Mouse (Mus musculus) kidney, adult 2 months (tissue): ENCODE results near the gene Abca7. TPM values are rescaled to one million over a fixed set of nuclear protein-coding genes. Genes with fewer than 3 reads are reported as not detected.
"Not testable (repeated sequence)": the region's sequence is repeated elsewhere in the genome, so short reads cannot be mapped to it uniquely, and the experiment has no call there.

Experiments used
- DNase-seq: peaks from one replicate; pipeline ENCODE4 v3.0.0; 2021
- H3K27ac ChIP-seq: fragments of 200-500 bp; 2 replicates; pipeline ENCODE4 v1.5.1; 2012; ENCODE audit warnings: low read depth, low read length, control low read depth, inconsistent platforms; ENCODE audit not compliant: insufficient read depth
- H3K27me3 ChIP-seq: fragments of 200-500 bp; replicated peaks from 2 replicates; pipeline ENCODE4 v1.6.1; 2012; ENCODE audit warnings: mild to moderate bottlenecking, moderate library complexity, low read length, inconsistent platforms; ENCODE audit not compliant: control insufficient read depth, insufficient read depth
- H3K36me3 ChIP-seq: fragments of 200-500 bp; 2 replicates; pipeline ENCODE4 v1.6.1; 2012; ENCODE audit warnings: mild to moderate bottlenecking, moderate library complexity, low read length, inconsistent platforms; ENCODE audit not compliant: control insufficient read depth, insufficient read depth
- H3K4me1 ChIP-seq: fragments of 200-500 bp; 2 replicates; pipeline ENCODE4 v1.6.1; 2011; ENCODE audit warnings: low read length; ENCODE audit not compliant: control insufficient read depth, insufficient read depth
- H3K4me3 ChIP-seq: fragments of 200-500 bp; 2 replicates; pipeline ENCODE4 v1.5.1; 2011; ENCODE audit warnings: mild to moderate bottlenecking, low read depth, low read length, control low read depth; ENCODE audit not compliant: insufficient read depth
- CTCF ChIP-seq: fragments of 200-500 bp; conservative IDR thresholded peaks from 2 replicates; pipeline ENCODE4 v1.5.1; 2011; ENCODE audit warnings: low read depth, mild to moderate bottlenecking, control low read depth, low read length, moderate library complexity, mixed read lengths; ENCODE audit not compliant: insufficient read depth, insufficient read length
- POLR2A ChIP-seq: fragments of 200-500 bp; IDR thresholded peaks from one replicate; pipeline ENCODE4 v1.6.1; 2011; ENCODE audit warnings: low read depth, low read length, control low read depth
- WGBS: fragments of 180-500 bp; shearing (Covaris S2); methylation state at CpG from one replicate; pipeline ENCODE4 v1.1.7; 2018; 5-methylcytosine and 5-hydroxymethylcytosine counted together
- polyA plus RNA-seq: library from polyadenylated mRNA; depleted of rRNA; stranded (reverse); fragments of >200 nt; gene quantifications from 2 replicates; pipeline ENCODE4 v1.2.3, GENCODE M21; 2012

Gene Abca7
- polyA plus RNA-seq, 1 experiment: 10.6 TPM

- DNase-seq: peak; percentile 60
- no peak overlapping the region for H3K4me3 ChIP-seq
- no peaks in the 10 kb centered on the region for H3K27me3 ChIP-seq
- peaks cover 10% of the 10 kb centered on the region; the same call in 1 of the 2 replicates for H3K4me1 ChIP-seq
- WGBS: 77% methylated on average over 8 of the region's 8 CpGs
- H3K36me3 ChIP-seq: no peaks in the 10 kb centered on the region; the same call in 1 of the 2 replicates
- no peak overlapping the region for H3K27ac ChIP-seq
- TF ChIP-seq POLR2A (peak; percentile 5), CTCF (no peak)
Observed at GRCm38 (mm10) chr10:80035148-80035547, 38.9 kb downstream of the Abca7 start.

- 84% methylated on average over 5 of the region's 5 CpGs for WGBS
- Histone ChIP-seq H3K4me1 (peaks cover 10% of the 10 kb centered on the region; the same call in 1 of the 2 replicates), H3K4me3 (no peak overlapping the region), H3K27ac (no peak overlapping the region), H3K27me3 (no peaks in the 10 kb centered on the region), H3K36me3 (no peaks in the 10 kb centered on the region; the same call in 1 of the 2 replicates)
- TF ChIP-seq POLR2A: no peak
- TF ChIP-seq CTCF: no peak
- DNase-seq: no peak
Observed at GRCm38 (mm10) chr10:80035686-80036085, 39.4 kb downstream of the Abca7 start.

GRCm38 (mm10) chr10:80036832-80037231, 40.5 kb downstream of the Abca7 start:
- 80% methylated on average over 13 of the region's 13 CpGs for WGBS
- Histone ChIP-seq H3K27ac (no peak overlapping the region), H3K4me1 (peaks cover 10% of the 10 kb centered on the region; the same call in 1 of the 2 replicates), H3K36me3 (no peaks in the 10 kb centered on the region; the same call in 1 of the 2 replicates), H3K4me3 (no peak overlapping the region), H3K27me3 (no peaks in the 10 kb centered on the region)
- no peak for TF ChIP-seq CTCF
- TF ChIP-seq POLR2A: no peak
- peak; percentile 64 for DNase-seq

DNA sequence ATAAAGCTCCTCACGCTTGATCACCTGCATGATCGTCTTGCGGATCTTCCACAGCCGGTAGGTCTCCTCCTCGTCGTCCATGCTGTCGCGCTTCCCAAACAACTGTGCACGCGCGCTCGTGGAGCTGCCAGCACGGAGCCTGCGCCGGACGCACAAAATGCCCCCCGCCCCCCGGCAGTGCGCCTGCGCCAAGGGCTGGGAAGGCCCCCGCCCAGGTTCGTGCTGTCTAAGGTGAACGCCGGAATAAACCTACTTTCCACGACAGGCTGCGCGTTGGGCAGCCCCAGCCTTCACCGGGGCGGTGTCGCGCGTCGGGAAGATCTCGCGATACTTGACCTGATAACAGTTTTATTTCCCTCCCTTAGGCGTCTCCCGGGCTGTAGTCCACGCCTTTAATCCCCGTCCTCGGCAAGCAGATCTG, 43.3 kb downstream of the Abca7 start, which contains the start of gene Polr2e:
Gene Polr2e, minus strand, starts transcription at position 237 of the 421 bp plus-strand sequence.
- WGBS: under 1% methylated on average over 40 of the region's 40 CpGs

DNA sequence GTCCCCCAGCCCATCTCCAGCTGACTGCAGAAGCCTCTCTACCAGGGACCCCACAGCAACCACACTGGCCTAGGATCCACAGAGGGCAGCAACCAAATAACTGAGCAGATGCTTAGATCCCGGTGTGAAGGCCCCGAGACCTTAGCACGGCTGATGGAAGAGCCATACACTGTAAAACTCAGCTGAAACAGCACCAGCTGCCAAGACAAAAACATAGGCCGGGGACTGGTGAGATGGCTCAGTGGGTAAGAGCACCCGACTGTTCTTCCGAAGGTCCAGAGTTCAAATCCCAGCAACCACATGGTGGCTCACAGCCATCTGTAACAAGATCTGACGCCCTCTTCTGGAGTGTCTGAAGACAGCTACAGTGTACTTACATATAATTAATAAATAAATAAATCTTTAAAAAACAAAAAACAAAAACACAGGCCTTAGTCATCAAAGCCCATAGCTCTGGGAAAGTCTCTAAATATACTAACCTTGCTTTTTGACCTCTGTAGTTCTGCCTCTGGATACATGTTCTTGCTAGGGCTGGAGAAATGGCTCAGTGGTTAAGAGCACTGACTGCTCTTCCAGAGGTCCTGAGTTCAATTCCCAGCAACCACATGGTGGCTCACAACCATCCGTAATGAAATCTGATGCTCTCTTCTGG, 45.2 kb downstream of the Abca7 start:
- not testable (repeated sequence) for DNase-seq, H3K27me3 ChIP-seq, H3K27ac ChIP-seq, H3K4me3 ChIP-seq, H3K4me1 ChIP-seq, H3K36me3 ChIP-seq
- 75% methylated on average over 8 of the region's 8 CpGs for WGBS

More for the DNA sequence above, 43.3 kb downstream of the Abca7 start, which contains the start of gene Polr2e:
- Histone ChIP-seq H3K4me3 (peak within 1 kb of the TSS; percentile 73), H3K27me3 (no peaks in the 10 kb centered on the region), H3K4me1 (peaks cover 6% of the 10 kb centered on the region; the same call in 1 of the 2 replicates), H3K36me3 (no peaks in the 10 kb centered on the region; the same call in 1 of the 2 replicates), H3K27ac (no peak within 1 kb of the TSS)
- TF ChIP-seq CTCF: no peak
- peak; percentile 57 for TF ChIP-seq POLR2A
- peak; percentile 99 for DNase-seq

- Histone ChIP-seq H3K27me3 (no peaks in the 10 kb centered on the region), H3K27ac (no peak overlapping the region), H3K36me3 (no peaks in the 10 kb centered on the region), H3K4me1 (peaks cover 5% of the 10 kb centered on the region), H3K4me3 (no peak overlapping the region)
- DNase-seq: no peak
- TF ChIP-seq CTCF (no peak), POLR2A (no peak)
- 64% methylated on average over 4 of the region's 4 CpGs for WGBS
Observed at GRCm38 (mm10) chr10:80044087-80044486, 47.8 kb downstream of the Abca7 start.

DNA sequence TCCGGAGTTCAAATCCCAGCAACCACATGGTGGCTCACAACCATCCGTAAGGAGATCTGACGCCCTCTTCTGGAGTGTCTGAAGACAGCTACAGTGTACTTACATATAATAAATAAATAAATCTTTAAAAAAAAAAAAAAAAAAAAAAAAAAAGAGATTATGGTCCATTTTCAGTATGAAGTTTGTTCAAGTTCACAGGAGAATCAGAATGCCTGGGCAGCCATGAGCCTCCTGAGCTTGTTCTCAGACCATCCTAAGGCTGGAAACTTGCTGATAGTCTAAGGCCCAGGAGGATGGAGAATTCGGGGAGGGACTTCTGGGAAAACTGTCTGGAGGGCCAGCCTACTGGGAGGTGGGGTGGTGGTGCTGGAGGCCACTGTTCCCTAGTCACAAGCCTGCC, 49.1 kb downstream of the Abca7 start:
- H3K4me1 ChIP-seq, H3K27me3 ChIP-seq, DNase-seq, H3K27ac ChIP-seq, H3K36me3 ChIP-seq, H3K4me3 ChIP-seq: not testable (repeated sequence)
- WGBS: 93% methylated on average over 4 of the region's 4 CpGs
